Mouse (Mus musculus) forebrain, embryonic 16.5 days (tissue): Measurements from ENCODE around the gene Ubl4b. TPM values are rescaled to one million over a fixed set of nuclear protein-coding genes. Genes with fewer than 3 reads are reported as not detected.

Source experiments
- polyA plus RNA-seq: library from polyadenylated mRNA; unstranded; fragments of >200 nt; fragmentation: Nextera tagmentation; extraction: Ambion mirVana; gene quantifications from 2 replicates; pipeline ENCODE4 v1.2.1, GENCODE M21; 2015

Ubl4b gene
- polyA plus RNA-seq, 1 experiment from 2014 or later = not detected

Other genes starting within 250 kb of the Ubl4b start
- 9.3 and 10.4 TPM in 2 replicates for gene Rbm15, start 221.4 kb downstream of the Ubl4b start, polyA plus RNA-seq
- gene Kcnc4, start 95.5 kb downstream of the Ubl4b start, polyA plus RNA-seq = 1.7 and 2.3 TPM in 2 replicates
- gene Slc6a17, start 37.1 kb downstream of the Ubl4b start, polyA plus RNA-seq = 16.0 and 21.6 TPM in 2 replicates
- 2.7 and 4.9 TPM in 2 replicates for gene Alx3, start 40.0 kb upstream of the Ubl4b start, polyA plus RNA-seq
- not detected in 2 replicates for gene Gm10961, start 76.2 kb upstream of the Ubl4b start, polyA plus RNA-seq
- gene Strip1, start 76.6 kb upstream of the Ubl4b start, polyA plus RNA-seq = 145 and 148 TPM in 2 replicates
- 110 and 117 TPM in 2 replicates for gene Ahcyl1, start 141.5 kb upstream of the Ubl4b start, polyA plus RNA-seq
- gene Csf1, start 205.4 kb upstream of the Ubl4b start, polyA plus RNA-seq = 7.3 and 8.1 TPM in 2 replicates